In the genomic region with DNA sequence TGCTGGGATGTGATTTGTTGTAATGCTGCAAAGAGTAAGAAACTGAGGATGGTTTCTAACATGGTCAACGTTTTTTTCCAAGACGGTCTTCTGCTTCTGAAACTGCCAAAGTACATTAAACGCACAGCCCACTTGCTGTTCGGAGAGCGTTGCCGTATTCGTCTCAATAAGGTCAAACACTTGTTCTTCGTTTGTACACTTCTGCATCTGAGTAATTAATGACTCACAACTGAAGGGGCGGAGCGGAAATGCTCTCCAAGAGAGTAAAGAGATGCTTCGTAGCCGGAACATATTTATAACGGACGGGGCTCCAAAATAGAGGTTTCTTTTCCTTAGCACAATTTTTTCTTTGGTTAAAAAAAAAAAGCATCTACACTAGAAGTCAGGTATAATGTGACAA, we compare ENCODE assay signal across 10 mouse cellular contexts. TPM values are rescaled to one million over a fixed set of nuclear protein-coding genes. Genes with fewer than 3 reads are reported as not detected.
DNase-seq lines count a peak whose midpoint lies in the region; ATAC-seq and TF ChIP-seq lines count a peak whose summit lies in the region.
"Had no signal": no experiment of that assay in that cellular context is flagged by ENCODE, and none has a peak within 500 bp of the region (broad histone marks: within the 10 kb centered on the region; RNA-seq: fewer than 3 reads in every experiment).

No protein-coding gene starts in this region.

- TF ChIP-seq CTCF in E14TG2a.4 (conservative IDR thresholded peaks at IDR 0.05; ENCODE audit: low read length) = no peak

- peaks cover 28% of the 10 kb centered on the region for H3K36me3 ChIP-seq in E14TG2a.4 (ENCODE audit: insufficient read depth, low read length)

- no peaks in the 10 kb centered on the region for H3K9me3 ChIP-seq in E14TG2a.4 (ENCODE audit: low read length)
- H3K9me3 ChIP-seq: limb, embryonic 15.5 days had no signal

- peak overlapping the region; percentile 98 for H3K4me3 ChIP-seq in E14TG2a.4 (replicated peaks; ENCODE audit: low read length)

- peaks cover 37% of the 10 kb centered on the region for H3K4me1 ChIP-seq in E14TG2a.4 (replicated peaks; ENCODE audit: low read depth, low read length)

- no peaks in the 10 kb centered on the region for H3K27me3 ChIP-seq in E14TG2a.4 (ENCODE audit: insufficient read depth, low read length)
- H3K27me3 ChIP-seq: limb, embryonic 15.5 days had no signal

- peak; percentile 47 for DNase-seq in adrenal gland, postnatal 14 days
- DNase-seq in adrenal gland, postnatal 4 days (ENCODE audit: low spot score in 2 of 2) = no peak
- peak; percentile 7 to 15 for DNase-seq in layer of hippocampus, postnatal 10 days (ENCODE audit: low spot score in 2 of 2)
- DNase-seq in layer of hippocampus, adult 8-10 months (ENCODE audit: low spot score in 2 of 2) = no peak
- peak; percentile 25 for DNase-seq in kidney, adult 9 months
- no peak for DNase-seq in embryo, embryonic 10 days (ENCODE audit: low spot score)
- DNase-seq: gastrocnemius, postnatal 25 days had no signal

- no peak for ATAC-seq in activated CD4-positive, CD25-positive, alpha-beta regulatory T cell, adult 4 months

RNA-seq across cellular contexts. Expression of gene Fastkd1, which starts 1.1 kb away (rescaled TPM):
- total RNA-seq in adrenal gland, postnatal 14 days (2021) = 31.8 and 35.1 TPM in 2 replicates
- 10 to 100 TPM; 23.4 to 26.9 TPM for total RNA-seq in adrenal gland, postnatal 4 days (2021)
- total RNA-seq in layer of hippocampus, postnatal 10 days (2021) = 10 to 100 TPM; 22.9 to 23.1 TPM
- 10 to 100 TPM; 18.2 to 22.1 (median 19.8) TPM for total RNA-seq in layer of hippocampus, adult 8-10 months (2022)
- polyA plus RNA-seq in activated CD4-positive, CD25-positive, alpha-beta regulatory T cell, adult 4 months (2017; shearing (Covaris generic)) = 10 to 100 TPM in 1 of 2 experiments, 1 to 10 TPM in 1; 8.4 to 10.6 TPM

RNA-seq across cellular contexts. Expression of gene Ppig, which starts 10.2 kb away (rescaled TPM):
- total RNA-seq in adrenal gland, postnatal 14 days (2021) = 73.6 and 76.9 TPM in 2 replicates
- 10 to 100 TPM; 89.5 to 95.0 TPM for total RNA-seq in adrenal gland, postnatal 4 days (2021)
- 10 to 100 TPM; 56.8 to 65.8 TPM for total RNA-seq in layer of hippocampus, postnatal 10 days (2021)
- total RNA-seq in layer of hippocampus, adult 8-10 months (2022) = 10 to 100 TPM; 55.5 to 73.8 (median 70.1) TPM
- polyA plus RNA-seq in activated CD4-positive, CD25-positive, alpha-beta regulatory T cell, adult 4 months (2017; shearing (Covaris generic)) = 100 to 1,000 TPM; 176 to 203 TPM

RNA-seq across cellular contexts. Expression of gene Klhl41, which starts 42.3 kb away (rescaled TPM):
- 0.22 and 0.34 TPM in 2 replicates for total RNA-seq in adrenal gland, postnatal 14 days (2021)
- 10 to 100 TPM in 1 of 2 experiments, 1 to 10 TPM in 1; 5.2 to 18.0 TPM for total RNA-seq in adrenal gland, postnatal 4 days (2021)
- total RNA-seq in layer of hippocampus, postnatal 10 days (2021) = under 1 TPM; 0.46 to 0.80 TPM
- under 1 TPM; 0.16 to 0.59 (median 0.38) TPM for total RNA-seq in layer of hippocampus, adult 8-10 months (2022)
- polyA plus RNA-seq in activated CD4-positive, CD25-positive, alpha-beta regulatory T cell, adult 4 months (2017; shearing (Covaris generic)) = not detected

Comparison
In these comparisons a context has a peak if more than half of its experiments do, and no peak if none do; other contexts are left out.
1. DNase-seq: peak in adrenal gland, postnatal 14 days (single experiment), layer of hippocampus, postnatal 10 days (2 of 2) and kidney, adult 9 months (single experiment); none in adrenal gland, postnatal 4 days (0 of 2), layer of hippocampus, adult 8-10 months (0 of 2) and embryo, embryonic 10 days (single experiment).